Mouse (Mus musculus): ENCODE results near the gene Ccnt1. TPM values are rescaled to one million over a fixed set of nuclear protein-coding genes. Genes with fewer than 3 reads are reported as not detected.

Gene Ccnt1
- polyA plus RNA-seq (2012; rRNA removed): 18.8 and 21.1 TPM in 2 replicates

GRCm38 (mm10) chr15:98570873-98571538 lies at the start of gene Ccnt1, which contains the start of gene 4930415O20Rik:
Gene Ccnt1, minus strand, starts transcription at chr15:98570923.
Gene 4930415O20Rik, plus strand, starts transcription at chr15:98571004.
- DNase-seq (ENCODE audit: extremely low spot score in 1 of 2, low spot score in 1 of 2): no peak

- peak in 1 of 2 experiments; percentile 89 for DNase-seq (ENCODE audit: extremely low spot score in 1 of 2, low spot score in 1 of 2)
These were observed 46.4 kb upstream of the Ccnt1 start for GRCm38 (mm10) chr15:98617176-98617537.

DNA sequence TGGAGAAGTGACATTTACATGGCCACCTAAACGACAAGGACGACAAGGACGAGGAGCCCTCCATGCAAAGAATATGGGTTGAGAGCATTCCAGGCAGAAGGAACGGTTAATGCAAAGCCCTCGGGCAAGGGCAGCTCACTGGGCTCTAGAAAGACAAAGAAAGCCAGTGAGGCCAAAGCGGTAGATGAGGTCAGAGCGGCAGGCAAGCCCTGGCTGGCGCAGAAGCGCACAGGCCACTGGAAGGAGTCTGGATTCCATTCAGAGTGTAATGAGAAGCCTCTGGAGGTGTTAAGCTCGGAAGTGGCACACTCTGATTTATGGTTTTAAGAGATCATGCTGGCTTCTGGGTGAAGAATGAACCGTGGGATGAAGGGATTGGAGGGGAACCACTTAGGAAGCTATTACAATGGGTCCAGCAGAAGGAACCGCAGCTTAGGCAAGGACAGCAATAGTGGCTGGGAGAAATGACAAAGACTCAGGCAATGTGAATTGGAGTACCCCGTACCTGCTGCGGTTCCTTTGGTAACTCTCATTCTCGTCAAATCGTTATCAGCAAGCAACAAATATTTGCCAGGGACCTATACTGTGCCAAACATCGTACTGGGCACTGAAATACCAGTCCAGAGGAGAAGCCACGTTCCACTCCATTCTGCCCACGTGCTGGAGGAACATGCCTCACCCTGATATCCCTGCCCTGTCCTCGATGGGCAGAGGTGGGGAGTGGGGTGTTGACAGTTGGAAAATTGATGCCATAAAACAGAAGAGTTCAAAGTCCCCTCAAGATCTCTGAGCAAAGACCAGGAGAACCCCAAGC lies 45.8 kb upstream of the Ccnt1 start:
- DNase-seq (ENCODE audit: extremely low spot score in 1 of 2, low spot score in 1 of 2): no peak

DNA sequence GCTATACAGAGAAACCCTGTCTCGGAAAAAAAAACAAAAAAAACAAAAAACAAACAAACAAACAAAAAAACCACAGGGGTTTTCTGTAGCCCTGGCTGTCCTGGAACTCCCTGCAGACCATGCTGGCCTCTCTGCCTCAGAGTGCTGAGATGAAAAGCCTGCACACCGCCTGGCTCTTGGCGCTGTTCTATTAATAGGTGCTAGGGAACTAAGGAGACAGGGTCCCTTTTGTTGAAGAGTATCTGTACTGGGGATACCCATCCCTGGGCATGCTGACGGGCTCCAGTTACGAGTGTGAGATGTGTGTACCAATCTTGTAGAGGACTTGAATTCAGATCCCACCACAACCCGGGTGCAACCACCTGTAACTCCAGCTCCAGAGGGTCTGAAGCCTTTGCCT lies 45.0 kb upstream of the Ccnt1 start:
- DNase-seq (ENCODE audit: extremely low spot score in 1 of 2, low spot score in 1 of 2): no peak

GRCm38 (mm10) chr15:98614971-98615370 lies 44.2 kb upstream of the Ccnt1 start:
- DNase-seq (ENCODE audit: extremely low spot score in 1 of 2, low spot score in 1 of 2): no peak

DNA sequence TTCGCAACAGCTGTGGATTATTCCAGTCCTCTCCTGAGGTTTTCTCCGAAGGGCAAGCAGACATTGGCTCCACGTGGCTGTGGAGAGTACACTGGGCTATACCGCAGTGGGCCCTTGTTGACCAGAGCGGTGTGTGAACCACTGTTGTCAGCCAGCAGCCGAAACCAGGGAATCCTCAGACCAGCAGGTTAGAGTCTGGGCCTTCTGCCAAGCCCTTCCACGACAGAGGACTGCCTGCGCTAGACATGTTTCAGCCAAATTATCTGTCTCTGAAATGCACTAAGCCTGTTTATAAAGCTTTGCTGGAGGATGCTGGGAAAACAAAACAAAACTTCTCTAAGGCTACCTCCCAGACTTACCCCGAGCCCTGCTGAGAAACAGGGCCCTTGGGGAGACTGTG lies 43.8 kb upstream of the Ccnt1 start:
- DNase-seq (ENCODE audit: extremely low spot score in 1 of 2, low spot score in 1 of 2): no peak

- no peak for DNase-seq (ENCODE audit: extremely low spot score in 1 of 2, low spot score in 1 of 2)
These were observed 41.5 kb upstream of the Ccnt1 start for GRCm38 (mm10) chr15:98612229-98612628.

- DNase-seq (ENCODE audit: extremely low spot score in 1 of 2, low spot score in 1 of 2): no peak
These were observed 39.5 kb upstream of the Ccnt1 start for GRCm38 (mm10) chr15:98610131-98610633.

GRCm38 (mm10) chr15:98609331-98610130 lies 38.8 kb upstream of the Ccnt1 start, which contains the start of gene Adcy6:
Gene Adcy6, minus strand, starts transcription at chr15:98610076.
- DNase-seq (ENCODE audit: extremely low spot score in 1 of 2, low spot score in 1 of 2): peak in 1 of 2 experiments; percentile 77

GRCm38 (mm10) chr15:98608784-98609250 lies 38.1 kb upstream of the Ccnt1 start:
- DNase-seq (ENCODE audit: extremely low spot score in 1 of 2, low spot score in 1 of 2): no peak

GRCm38 (mm10) chr15:98608058-98608783 lies 37.5 kb upstream of the Ccnt1 start:
- DNase-seq (ENCODE audit: extremely low spot score in 1 of 2, low spot score in 1 of 2): no peak

DNA sequence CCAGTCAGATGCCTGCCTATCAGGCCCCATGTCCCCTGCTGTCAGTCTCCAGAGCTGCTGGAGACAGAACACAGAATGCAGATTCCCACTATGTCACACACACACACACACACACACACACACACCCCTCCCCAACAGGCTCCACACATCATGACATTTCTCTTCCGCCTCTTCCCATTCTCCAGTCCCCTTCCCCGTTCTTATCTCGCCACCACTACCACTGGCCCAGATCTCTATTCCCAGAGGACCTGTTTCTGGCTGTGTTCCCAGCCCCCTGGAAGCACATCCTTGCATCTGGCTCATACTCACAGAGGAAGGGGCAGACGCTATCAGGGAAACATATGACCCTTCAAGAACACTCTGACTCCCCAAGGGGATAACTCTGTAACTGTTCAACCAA lies 36.8 kb upstream of the Ccnt1 start:
- DNase-seq (ENCODE audit: extremely low spot score in 1 of 2, low spot score in 1 of 2): no peak

DNA sequence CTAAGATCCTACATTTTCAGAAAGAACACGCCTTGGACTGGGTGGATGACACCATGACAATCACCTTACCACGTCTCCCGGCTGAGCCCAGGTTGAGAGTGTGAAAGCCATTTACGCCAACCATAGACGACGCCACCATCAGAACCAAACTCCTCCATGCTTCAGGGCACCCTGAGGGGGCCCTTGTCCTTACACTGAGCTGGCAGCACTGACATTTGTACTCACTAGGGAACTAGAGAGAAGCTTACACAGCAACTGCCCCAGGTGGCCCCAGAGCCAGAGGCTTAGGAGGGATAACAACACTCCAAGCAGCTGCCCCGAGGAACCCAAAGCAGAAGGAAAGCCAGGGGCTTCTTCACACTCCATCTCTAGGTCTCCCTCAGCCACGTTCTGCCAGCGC lies 36.0 kb upstream of the Ccnt1 start:
- DNase-seq (ENCODE audit: extremely low spot score in 1 of 2, low spot score in 1 of 2): no peak

DNA sequence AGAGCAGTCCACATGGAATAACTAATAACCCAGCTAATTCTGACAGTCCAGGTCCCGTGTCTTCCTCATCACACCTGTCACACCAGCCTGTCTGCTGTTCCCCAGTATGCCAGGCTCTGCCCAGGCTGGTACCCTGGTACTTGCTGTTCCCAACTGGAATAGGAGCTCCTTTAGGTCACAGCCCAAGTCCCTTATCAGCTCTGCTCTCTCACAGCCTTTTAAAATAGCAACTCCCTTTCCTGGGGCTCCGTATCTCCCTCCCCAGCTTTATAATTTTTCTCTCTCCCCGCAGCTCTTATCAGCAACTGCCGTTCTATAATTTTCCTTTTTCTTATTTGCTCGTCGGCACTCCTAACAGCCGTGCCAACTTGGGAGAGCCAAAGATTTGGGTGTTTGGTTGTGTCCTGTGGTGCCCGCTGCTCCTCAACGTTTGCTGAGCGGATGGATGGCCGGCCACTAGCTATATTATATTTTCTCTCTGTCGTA lies 35.4 kb upstream of the Ccnt1 start:
- DNase-seq (ENCODE audit: extremely low spot score in 1 of 2, low spot score in 1 of 2): no peak

DNA sequence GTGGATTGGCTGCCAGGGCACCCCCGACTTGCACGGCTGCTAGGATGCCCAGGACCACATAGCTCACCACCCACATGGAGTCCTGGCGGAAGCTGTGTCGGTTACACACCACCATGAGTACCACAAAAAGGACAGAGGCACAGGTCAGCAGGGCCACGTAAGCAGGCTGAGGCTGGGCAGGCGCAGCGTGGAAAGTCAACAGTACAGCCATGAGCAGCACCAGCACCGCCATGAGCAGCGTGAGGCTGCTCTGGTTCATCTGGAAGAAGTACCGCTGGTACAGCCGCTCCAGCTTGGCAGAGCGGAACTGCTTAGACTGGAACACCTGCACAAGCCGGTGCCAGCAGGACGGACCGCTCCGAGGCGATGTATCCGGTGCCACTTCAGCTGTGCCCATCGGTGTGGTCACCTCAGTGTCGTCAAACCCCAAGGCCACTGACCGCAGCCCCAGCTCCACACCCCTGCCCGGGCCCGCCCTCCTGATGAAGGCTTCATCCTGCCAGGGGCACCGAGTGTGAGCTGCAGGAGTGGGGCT lies 33.4 kb upstream of the Ccnt1 start:
- no peak for DNase-seq (ENCODE audit: extremely low spot score in 1 of 2, low spot score in 1 of 2)

DNA sequence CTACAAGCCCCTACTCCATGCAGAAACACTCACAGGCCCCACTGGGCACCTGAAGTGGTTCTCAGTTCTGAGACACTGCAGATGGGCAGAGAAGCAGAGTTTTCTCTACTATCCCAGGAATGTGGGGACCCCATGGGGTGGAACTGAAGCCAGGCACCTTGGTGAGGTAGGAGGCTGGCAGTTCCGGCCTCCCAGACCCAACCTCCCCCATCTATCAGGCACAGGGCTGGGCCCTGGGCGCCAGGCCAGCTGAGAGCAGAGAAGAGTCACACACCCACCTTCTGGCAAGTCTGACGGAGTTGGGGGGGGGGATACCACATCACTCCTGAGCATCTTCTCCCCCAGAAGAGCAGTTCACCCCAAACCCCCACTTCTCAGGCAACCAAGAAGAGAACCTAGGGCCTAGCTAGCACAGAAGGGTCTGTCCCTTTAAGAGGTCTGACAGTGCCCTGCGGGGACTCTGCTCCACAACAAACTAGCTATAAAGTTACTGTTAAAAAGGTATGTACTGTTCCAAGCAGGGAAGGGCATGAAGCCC lies 32.3 kb upstream of the Ccnt1 start:
- DNase-seq (ENCODE audit: extremely low spot score in 1 of 2, low spot score in 1 of 2): no peak

DNA sequence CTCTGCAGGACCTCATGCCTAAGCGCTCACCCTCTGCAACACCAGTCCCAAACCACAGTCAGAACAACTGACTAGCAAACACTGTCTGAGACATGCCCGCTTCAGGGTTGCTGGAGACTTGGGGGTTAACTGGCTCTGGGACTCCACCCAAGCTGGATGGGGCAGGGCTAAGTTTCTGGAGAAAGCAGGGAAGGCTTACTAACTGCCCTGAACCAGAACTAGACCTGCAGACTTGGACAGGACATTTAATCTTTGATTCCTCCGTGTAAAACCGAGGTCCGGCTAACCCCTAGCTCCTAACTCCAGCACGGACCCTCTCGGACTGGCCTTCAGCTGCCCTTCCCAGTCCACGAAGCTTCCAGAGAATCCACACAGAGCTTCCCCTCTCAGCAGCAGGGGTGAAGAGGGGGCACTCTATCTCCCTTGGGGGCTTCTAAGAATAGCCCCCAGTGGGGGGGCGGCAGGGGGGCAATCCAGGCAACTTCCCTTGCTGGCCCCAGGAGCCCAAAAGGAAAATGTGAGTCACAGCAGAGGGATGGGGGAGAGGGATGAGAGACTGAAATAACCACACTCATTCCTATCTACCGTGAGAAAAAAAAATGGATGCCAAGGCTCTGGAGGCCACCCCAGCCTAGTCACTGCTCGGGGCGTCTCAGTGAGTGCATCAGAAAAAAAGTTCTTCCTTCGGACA lies 31.6 kb upstream of the Ccnt1 start:
- no peak for DNase-seq (ENCODE audit: extremely low spot score in 1 of 2, low spot score in 1 of 2)

DNA sequence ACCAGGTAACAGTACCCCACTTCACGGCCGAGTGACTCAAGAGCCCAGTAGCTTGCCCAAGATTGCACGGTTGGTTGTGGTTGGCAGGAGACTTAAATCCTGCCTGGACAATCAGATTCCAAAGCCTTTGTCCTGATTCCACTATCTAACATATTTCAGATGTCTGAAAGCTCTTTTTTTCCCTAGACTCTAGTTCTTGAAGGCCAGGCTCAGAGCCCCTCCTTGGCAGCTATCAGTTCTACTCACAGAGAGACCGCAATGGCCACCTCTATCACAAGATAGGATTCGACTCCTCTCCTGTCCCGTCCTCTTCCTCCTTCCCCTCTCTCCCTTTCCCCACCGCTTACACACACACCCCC lies 31.1 kb upstream of the Ccnt1 start:
- DNase-seq (ENCODE audit: extremely low spot score in 1 of 2, low spot score in 1 of 2): no peak

Data from frontal cortex, adult 2 months (tissue).